Mouse (Mus musculus): Measurements from ENCODE around the gene Rps6ka2. TPM values are rescaled to one million over a fixed set of nuclear protein-coding genes. Genes with fewer than 3 reads are reported as not detected.
"Not testable (repeated sequence)": the region's sequence is repeated elsewhere in the genome, so short reads cannot be mapped to it uniquely, and the experiment has no call there.

The Rps6ka2 gene
- total RNA-seq, 2 experiments from 2014 or later = 11.3 to 12.8 TPM

DNA sequence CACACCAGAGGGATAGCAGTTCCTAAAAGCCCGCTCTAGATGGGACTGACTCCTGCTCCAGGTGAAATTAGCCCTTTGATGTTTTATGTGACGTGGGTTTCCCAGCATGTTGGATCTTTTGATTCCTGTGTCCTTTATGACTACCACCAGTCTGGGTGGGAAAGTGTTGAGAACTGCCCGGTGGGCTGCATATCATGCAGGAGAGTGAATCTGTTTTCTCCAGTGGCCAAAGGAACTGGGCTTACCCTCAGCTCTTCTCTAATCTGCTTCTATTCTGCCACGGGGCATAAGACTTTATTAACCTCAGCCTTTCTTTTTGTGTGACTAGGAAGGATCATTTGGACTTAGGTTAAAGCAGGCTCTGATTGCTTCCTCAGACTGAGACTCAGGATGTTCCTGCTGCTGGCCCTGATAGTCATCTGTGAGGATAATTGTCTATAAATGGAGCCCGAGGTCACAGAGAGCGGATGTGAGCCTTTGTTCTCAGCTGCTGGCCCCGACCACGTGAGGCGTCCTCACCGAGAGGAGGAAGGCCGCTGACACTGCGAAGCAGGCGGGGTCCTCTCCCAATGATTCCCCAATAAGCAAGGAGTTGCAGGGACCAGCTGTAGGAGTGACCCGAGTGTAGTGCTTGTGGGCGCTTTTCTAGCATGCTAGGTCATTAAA is 821 bp upstream of the Rps6ka2 start:
- DNase-seq (ENCODE audit: low spot score in 2 of 2) = peak; percentile 62 to 71

DNA sequence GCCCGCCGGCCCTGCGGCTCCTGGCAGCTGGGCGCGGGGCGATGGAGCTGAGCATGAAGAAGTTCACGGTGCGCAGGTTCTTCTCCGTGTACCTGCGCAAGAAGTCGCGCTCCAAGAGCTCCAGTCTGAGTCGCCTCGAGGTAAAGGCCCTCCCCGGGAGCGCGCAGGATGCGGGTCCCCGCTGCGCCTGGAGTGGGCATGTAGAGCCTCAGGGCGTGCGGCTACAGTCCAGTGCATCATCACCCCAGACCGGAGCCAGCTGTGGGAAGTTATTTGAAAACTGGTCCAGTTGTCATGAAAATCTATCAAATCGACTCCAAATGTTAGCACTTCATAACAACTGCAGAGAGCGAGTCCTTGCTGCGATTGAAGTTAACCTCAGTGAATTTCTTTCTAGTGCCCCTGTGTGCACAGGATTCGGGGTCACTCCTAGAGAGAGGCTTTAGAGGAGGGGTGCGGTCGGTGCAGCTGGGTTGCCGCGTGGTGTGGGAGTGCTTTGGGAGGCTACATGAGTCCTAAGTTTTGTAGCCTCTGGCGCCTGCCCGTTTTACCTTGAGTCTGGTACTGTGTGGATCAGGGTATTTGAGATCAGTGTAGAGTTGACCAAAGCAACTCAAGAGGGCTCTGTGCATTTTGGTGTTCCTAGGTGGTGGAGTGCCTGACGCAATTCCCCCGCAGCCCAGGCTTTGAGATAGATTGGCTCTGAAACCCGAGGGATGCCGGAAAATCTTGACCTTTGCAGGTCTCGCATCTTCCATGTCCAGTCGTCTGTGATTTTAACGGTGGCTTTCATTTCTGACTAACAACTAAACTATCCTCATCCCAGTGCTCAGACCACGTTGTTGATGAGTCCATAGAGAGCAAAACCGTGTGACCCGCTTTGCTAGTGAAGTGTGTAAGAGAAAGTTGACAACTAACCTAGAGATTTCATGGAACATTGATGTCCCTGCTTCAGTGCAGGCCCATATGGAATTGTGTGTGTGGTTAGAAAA is 685 bp downstream of the Rps6ka2 start:
- DNase-seq (ENCODE audit: low spot score in 2 of 2) = peak in 1 of 2 experiments; percentile 26

DNA sequence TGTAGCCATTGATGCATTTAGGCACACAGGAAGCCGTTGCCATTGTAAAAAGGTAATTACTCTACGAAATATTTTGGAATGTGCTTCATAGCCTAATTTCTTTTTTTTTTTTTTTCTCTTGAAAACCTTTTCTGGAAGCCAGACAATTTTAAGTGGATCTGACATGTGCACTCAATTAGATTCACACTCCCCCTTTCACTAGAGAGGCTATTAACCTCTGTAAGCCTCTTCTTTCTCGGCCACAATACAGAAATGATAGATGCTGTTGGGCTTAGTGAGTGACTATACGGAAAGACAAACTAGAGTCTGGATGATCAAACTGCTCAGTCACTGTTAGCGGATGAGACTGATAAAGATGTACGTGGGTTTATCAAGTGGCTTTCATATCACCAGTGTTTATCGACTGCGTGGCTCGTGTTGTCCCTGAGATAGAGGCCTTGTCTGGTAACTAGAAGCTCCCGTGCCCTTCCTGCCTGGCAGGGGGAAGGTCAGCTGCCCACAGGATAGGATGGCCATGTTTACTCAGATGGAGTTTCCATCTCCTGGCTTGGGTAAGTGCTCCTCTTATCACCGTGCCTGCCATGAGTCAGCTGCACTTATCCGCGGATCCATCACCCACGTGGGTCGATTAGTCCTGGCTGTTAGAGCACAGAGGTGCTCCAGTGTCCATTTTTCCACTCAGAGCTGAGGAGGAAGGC is 3.6 kb downstream of the Rps6ka2 start:
- peak in 1 of 2 experiments; percentile 22 for DNase-seq (ENCODE audit: low spot score in 2 of 2)

DNA sequence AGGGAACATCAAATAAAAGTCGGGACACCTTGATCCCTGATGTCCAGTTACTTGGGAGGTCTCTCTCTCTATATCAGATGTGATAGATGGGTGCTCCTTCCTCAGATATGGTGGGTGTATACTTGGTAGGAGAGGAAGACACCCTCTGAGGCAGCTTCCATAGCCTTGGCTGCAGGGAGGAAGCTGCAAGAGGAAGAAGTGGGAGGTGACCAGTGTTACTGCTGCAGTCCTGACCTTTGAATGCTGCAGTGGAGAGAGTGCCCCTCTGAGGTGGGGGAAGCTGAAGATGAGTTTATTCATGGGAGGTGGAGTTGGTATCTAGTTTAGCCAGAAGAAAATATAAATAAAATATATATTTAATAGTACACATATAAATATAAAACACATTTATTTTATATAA is 5.4 kb downstream of the Rps6ka2 start:
- no peak for DNase-seq (ENCODE audit: low spot score in 2 of 2)

DNA sequence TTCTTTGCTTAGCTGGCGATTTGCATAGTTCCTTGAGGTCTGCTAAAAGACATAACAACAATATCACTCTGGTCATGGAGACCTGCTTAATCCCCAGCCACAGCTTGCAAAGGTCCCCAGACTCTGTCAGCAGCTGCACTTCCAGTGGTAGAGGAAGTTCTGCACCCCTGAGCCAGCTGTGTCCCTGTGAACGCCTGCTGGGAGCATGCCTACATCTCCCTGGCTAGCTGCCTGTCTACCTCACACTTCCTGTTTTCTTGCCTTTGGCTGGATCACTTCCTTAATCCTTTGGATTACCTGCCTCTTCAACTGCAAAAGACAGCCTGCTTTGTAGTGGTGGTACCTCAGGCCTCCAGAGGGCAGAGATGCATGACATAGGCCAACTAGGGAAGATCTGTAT is 6.5 kb downstream of the Rps6ka2 start:
- no peak for DNase-seq (ENCODE audit: low spot score in 2 of 2)

GRCm38 (mm10) chr17:7178196-7178595 is 8.3 kb downstream of the Rps6ka2 start:
- DNase-seq (ENCODE audit: low spot score in 2 of 2) = no peak

- no peak for DNase-seq (ENCODE audit: low spot score in 2 of 2)
Measured at GRCm38 (mm10) chr17:7182187-7182586, 12.3 kb downstream of the Rps6ka2 start.

DNA sequence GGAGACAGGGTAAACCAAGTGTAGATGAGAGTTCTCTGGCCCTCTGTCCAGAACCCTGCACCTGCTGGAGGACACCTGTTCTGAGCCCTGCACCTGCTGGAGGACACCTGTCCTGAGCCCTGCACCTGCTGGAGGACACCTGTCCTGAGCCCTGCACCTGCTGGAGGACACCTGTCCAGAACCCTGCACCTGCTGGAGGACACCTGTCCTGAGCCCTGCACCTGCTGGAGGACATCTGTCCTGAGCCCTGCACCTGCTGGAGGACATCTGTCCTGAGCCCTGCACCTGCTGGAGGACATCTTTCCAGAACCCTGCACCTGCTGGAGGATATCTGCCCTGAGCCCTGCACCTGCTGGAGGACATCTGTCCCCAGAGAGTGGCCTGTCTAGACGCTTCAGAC is 17.1 kb downstream of the Rps6ka2 start:
- not testable (repeated sequence) for DNase-seq (ENCODE audit: low spot score in 2 of 2)

DNA sequence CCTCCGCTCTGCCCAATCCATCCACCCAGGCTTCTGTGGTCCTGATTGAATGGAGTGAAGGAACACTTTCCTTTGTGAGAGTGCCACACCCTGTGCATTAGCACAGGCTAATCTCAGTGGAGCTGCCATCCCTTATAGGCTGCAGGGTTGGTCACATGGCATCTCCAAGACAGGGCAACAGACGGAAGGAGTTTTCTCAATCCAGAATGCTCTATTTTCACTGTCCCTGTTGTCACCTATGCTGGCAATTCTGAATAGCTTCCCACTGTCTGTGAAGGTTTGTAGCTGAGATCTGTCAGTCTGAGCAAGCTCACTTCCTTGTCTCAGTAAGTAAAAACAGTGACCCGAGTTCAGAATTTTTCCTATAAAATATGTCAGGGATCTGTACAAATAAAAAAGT is 19.5 kb downstream of the Rps6ka2 start:
- DNase-seq (ENCODE audit: low spot score in 2 of 2) = no peak

DNA sequence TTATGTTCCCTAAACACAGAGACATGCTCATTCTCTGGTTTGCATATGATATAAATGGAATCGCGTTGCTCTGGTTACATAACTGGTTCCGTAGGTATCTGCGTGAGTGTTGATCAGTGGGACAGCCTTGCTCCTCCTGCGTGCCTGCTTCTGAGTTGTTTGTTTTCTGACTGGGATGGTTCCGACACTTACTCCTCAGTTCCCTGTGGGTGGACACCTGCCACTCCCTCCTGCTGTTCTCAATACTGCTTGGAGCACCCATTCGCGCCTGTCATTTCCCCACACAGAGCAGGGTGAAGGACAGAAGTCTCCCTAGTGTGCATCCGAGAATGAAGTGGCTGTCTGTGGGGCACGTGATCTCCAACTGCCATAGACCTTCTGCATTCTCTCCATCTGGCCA is 20.1 kb downstream of the Rps6ka2 start:
- DNase-seq (ENCODE audit: low spot score in 2 of 2) = no peak

DNA sequence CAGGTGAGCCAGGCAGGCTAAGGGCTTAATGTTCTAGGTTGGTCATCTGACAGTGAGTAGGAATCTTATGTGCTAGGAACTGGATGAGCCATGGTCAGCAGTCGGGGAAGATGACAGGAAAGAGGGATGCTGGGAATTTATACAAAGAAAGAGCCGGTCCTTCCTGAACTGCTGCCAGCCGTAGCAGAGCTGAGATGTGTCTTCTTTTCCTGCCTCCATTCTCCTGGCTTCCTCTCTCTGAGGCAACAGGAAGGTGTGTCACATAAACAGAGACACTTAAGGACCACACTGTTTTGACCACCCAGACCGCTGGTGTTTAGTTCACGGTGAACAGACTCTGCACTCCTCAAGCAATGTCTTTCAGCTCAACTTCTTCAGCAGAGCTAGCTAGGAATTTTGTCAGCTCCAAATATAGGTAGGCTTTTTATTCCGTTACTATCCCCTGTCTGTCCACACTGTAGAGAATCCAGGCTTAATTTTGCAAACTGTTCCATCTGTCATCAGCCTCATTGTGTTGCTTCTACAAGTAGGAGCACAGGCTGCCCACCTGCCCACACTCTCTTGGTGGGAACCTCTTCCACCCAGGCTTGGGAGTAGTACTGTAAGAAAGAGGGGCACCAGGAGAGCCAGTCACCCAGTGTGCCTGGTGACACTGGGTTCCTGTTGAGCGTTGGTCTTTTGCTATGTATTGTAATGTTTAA is 24.4 kb downstream of the Rps6ka2 start:
- DNase-seq (ENCODE audit: low spot score in 2 of 2) = no peak

GRCm38 (mm10) chr17:7197121-7197925 is 27.4 kb downstream of the Rps6ka2 start:
- DNase-seq (ENCODE audit: low spot score in 2 of 2) = no peak

- DNase-seq (ENCODE audit: low spot score in 2 of 2) = no peak
Measured at GRCm38 (mm10) chr17:7204771-7205406, 35.0 kb downstream of the Rps6ka2 start.

- no peak for DNase-seq (ENCODE audit: low spot score in 2 of 2)
Measured at GRCm38 (mm10) chr17:7206434-7207145, 36.7 kb downstream of the Rps6ka2 start.

GRCm38 (mm10) chr17:7210648-7211047 is 40.7 kb downstream of the Rps6ka2 start:
- DNase-seq (ENCODE audit: low spot score in 2 of 2) = no peak

DNA sequence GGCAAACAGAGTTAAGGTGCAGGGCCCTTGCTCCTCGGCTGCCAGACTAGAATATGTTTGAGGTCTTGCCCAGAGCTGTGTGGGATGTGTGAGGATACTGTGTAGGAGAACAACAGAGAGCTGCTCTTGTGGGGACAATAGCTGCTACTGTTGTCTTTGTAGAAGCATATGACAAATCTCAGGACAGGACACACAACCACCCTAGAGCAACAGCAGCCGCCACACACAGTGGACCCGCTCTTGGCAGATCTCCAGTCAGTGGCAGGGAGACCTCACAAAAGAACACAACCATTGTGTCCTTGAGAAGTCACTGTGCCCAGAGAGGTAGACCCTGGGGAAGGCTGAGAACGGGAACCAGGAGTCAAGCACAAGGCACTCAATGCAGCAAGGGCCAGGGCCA is 42.0 kb downstream of the Rps6ka2 start:
- DNase-seq (ENCODE audit: low spot score in 2 of 2) = no peak

- DNase-seq (ENCODE audit: low spot score in 2 of 2) = no peak
Measured at GRCm38 (mm10) chr17:7213214-7213613, 43.3 kb downstream of the Rps6ka2 start.

GRCm38 (mm10) chr17:7214061-7214460 is 44.1 kb downstream of the Rps6ka2 start:
- no peak for DNase-seq (ENCODE audit: low spot score in 2 of 2)

- DNase-seq (ENCODE audit: low spot score in 2 of 2) = no peak
Measured at GRCm38 (mm10) chr17:7217791-7218329, 47.9 kb downstream of the Rps6ka2 start.

Measured in adrenal gland, adult 18-20 months (tissue).